Mouse (Mus musculus): ENCODE data around the gene Lef1. TPM values are rescaled to one million over a fixed set of nuclear protein-coding genes. Genes with fewer than 3 reads are reported as not detected.

Lef1 gene
- total RNA-seq, 1 experiment from 2014 or later = 10.4 TPM

DNA sequence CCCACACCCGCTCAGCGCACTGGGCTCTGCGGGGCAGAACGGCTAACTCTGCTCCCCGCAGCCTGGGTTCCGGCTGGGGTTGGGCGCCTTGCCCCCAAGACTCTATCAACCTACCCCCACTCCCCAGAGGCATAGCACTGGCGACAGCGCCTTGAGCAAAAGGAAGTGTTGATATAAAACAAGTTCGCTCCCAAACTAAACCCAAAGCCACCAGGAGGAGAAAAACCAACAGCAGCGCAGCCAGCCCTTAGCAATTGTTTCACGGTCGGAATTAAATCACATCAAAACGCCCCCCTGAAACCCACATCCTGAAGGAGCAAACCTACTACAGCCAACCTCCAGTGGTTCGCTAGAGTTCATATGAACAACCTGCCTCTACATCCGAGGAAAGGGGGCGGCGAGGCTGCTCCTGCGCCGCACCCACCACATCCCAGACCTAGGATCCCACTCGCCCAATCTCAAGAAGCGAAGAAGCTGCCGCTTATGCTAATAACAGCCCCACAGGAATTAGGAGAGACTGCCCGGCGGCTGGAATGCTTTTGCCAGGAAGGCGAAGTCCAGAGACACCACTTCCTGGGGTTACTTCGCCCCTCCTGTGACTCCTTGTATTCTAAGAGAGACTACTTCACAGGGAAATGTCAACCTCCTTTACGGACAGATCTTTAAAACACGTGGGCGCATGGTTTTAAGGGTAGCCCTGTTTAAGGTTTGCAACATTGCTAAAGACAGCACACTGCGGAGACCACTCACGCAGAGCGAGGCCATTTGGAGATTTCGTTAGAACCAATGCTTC, 2.8 kb upstream of the Lef1 start:
- no peak for DNase-seq

GRCm38 (mm10) chr3:131108094-131108653, 2.1 kb upstream of the Lef1 start:
- no peak for DNase-seq

GRCm38 (mm10) chr3:131109066-131109685, 1.1 kb upstream of the Lef1 start:
- DNase-seq = no peak

DNA sequence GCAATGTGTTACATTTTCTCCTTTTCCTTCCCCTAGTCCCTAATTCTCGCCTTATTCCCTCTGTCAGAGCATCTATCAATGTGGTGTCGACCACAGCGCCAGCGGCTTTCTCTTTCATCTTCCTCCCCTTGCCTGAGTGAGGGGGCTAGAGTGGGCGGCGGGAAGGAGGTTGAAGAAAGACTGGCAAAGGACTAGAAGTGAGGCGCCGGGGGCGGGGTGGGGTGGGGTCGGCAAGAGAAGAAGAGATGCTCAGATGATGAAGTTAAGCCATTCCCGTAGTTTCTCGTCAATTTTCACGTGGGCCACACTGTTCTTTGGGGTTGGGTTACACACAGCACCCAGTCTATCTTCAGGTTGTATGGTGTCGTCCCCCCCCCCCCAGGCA, 593 bp upstream of the Lef1 start:
- DNase-seq = peak; percentile 14

DNA sequence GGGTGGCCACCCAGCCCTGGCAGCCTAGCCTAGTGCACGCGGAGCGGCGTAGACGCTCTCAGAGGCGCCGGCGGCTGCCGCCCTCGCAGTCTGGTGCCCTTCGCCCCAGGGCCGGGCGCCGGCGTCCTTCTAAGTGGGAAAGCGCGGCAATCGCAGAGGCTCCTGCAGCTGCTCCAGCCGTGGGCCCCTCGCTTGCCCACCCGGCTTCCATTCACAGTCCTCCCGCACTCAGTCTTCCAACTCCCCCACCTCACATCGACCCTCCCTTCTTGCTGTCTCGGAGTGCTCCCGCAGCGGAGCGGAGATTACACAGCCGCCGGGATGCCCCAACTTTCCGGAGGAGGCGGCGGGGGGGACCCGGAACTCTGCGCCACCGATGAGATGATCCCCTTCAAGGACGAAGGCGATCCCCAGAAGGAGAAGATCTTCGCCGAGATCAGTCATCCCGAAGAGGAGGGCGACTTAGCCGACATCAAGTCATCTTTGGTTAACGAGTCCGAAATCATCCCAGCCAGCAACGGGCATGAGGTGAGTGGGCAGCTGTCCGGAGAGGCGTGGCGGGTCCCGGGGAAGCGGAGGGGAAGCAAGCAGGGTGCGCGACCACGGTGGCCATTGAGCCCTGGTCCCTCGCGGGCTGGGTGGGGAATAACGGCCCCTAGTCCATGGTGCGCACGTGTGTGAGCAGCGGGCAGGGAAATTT, 1.0 kb downstream of the Lef1 start:
- DNase-seq = peak; percentile 76

GRCm38 (mm10) chr3:131111851-131112572, 1.7 kb downstream of the Lef1 start:
- peak; percentile 87 for DNase-seq

- DNase-seq = no peak
Observed at GRCm38 (mm10) chr3:131112573-131112955, 2.3 kb downstream of the Lef1 start.

- no peak for DNase-seq
Observed at GRCm38 (mm10) chr3:131113029-131113428, 2.8 kb downstream of the Lef1 start.

DNA sequence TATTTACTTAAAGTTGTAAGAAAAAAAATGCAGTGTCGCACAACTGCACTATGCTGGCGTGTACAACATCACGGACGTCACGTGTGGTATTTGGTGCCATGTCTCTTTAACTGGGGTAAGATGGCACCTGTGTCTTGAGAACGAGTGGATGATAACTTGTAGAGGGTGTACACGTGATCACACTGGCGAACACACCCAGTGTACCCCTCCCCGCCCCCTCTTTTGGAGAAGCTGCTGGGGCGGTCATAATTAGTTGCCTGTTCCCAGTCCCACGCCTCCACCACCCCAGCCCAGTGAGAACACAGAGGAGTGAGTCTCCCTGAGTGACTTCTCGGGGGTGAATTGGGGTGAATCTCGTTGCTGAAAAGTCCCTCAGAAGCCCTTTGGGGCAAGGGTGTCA, 5.8 kb downstream of the Lef1 start:
- DNase-seq = no peak

- DNase-seq = no peak
Observed at GRCm38 (mm10) chr3:131117352-131117751, 7.1 kb downstream of the Lef1 start.

DNA sequence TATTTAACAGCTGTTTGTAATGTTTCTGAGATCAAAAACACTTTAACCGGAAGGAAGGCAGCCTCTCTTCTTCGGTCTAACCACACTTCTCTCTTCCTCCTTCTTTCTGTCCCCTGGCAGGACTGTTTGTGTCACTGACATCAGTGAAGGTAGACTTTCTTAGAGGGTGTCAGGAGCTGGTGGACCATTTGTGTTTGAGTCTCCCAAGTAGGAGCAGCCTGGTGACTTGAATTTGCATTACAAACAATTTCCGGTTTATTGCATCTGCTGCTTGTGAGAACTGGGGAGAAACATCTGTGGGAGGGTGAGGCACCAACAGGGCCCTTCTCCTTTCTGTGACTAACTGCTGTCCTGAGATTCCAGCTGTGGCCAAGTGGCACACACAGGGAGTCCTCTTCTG, 7.6 kb downstream of the Lef1 start:
- DNase-seq = no peak

GRCm38 (mm10) chr3:131119435-131119834, 9.2 kb downstream of the Lef1 start:
- no peak for DNase-seq

- DNase-seq = no peak
Observed at GRCm38 (mm10) chr3:131123501-131123900, 13.2 kb downstream of the Lef1 start.

DNA sequence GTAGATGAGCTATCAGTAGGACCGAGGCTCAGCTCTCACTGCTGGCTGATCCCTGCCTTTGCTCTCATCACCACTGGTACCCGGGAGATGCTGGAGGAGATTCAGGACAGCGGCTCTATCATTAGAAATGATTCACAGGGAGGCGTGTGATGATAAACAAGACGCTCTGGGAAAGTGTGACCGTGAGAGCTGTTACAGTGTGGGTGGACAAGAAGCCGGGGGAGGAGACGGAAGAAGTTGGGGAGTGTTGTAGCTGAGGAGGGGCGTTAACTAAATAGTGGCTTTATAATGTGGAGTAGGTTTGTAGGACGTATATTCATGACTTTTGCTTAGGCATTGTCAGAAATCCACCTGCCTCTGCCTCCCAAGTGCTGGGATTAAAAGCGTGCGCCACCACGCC, 15.6 kb downstream of the Lef1 start:
- no peak for DNase-seq

DNA sequence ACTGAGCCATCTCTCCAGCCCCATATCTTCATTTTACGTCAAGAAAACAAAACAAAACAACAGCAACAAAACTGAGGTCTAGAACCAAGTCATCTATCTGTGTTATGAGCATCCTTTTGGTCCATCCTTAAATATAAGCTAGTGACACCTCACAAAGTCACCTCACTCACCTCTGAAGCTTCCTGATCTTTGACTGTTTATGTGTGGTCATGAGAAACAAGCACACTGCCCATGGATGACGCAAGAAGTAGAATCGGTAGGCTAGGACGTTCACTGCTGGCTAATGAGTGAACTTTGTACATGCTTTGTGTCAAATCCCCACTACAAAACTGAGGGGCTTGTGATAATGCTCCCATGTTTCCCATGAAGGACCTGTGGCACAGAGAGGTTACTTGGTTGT, 16.2 kb downstream of the Lef1 start:
- DNase-seq = no peak

GRCm38 (mm10) chr3:131134003-131134402, 23.7 kb downstream of the Lef1 start:
- no peak for DNase-seq

- DNase-seq = no peak
Observed at GRCm38 (mm10) chr3:131135434-131135833, 25.2 kb downstream of the Lef1 start.

GRCm38 (mm10) chr3:131136455-131136854, 26.2 kb downstream of the Lef1 start:
- DNase-seq = peak; percentile 21

DNA sequence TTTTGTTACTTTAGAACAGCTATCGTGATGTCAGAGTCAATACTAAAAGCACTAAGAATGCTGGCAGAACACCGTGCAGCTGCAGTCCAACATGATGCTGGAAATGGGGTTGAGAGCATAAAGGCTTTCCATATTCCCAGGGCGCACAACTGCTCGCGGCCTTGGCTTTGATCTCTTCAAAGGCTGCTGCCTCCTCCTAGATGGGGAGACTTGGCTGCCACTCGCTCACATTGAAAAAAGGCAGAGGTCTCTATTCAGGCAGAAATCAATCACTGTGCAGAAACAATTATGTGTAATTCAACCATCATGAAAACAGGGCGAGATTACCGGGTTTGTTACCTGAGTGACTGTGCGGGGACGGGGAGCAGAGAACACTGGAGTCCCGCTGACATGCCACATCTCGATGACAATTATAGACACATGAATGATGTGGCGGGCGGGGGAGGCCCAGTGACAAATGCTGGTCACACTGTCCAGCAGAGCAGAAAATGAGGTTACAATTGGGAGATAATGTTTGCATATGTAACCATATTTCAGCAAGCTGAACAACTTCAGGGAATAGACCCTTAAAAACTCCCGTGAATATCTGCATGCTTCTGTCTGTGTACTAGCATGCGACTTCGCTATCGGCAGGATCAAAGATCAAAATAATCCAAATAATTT, 27.0 kb downstream of the Lef1 start:
- DNase-seq = peak; percentile 70

DNA sequence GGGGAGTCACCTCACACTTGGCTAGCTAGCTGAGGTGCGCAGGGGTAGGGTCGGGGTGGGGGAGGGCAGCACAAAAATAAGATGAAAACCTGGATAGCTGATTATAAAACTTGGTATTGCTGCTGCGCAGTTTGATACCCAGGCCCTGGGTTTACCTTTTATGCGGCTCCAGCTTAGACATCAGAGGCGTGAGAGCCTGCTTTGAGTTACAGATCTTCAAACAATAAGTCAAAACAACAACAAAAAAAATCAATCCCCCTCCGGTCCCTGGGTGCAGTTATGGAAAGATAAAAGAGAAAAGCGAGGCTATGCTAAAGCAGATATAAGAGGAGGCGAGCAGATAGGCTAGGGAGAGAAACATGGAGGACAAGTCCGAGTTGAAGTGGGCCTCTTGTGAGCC, 28.0 kb downstream of the Lef1 start:
- no peak for DNase-seq

- no peak for DNase-seq
Observed at GRCm38 (mm10) chr3:131138797-131139196, 28.5 kb downstream of the Lef1 start.

Measured in adrenal gland, postnatal 14 days (tissue).